Mouse (Mus musculus) layer of hippocampus, postnatal 25 days (tissue): ENCODE results near the gene Wnk3. TPM values are rescaled to one million over a fixed set of nuclear protein-coding genes. Genes with fewer than 3 reads are reported as not detected.
A peak's percentile ranks its signal among the peaks of the same experiment; 100 is the strongest.
"Not testable (repeated sequence)": the region's sequence is repeated elsewhere in the genome, so short reads cannot be mapped to it uniquely, and the experiment has no call there.

Experiments
- DNase-seq, 2 experiments: peaks; one replicate each; pipeline ENCODE4 v3.0.0; 2022; ENCODE audit warnings: mixed read lengths in 2 of 2, low spot score in 1 of 2; ENCODE audit errors: extremely low spot score in 1 of 2
- total RNA-seq, 2 experiments: library from RNA; stranded (reverse); gene quantifications; 2 replicates each; pipeline ENCODE4 v1.2.3; 2021

Wnk3 gene
- 10 to 100 TPM; 37.5 to 38.9 TPM for total RNA-seq

GRCm38 (mm10) chrX:151197778-151198177 is at the start of gene Wnk3:
Gene Wnk3 (plus strand): TSS chrX:151198078.
- DNase-seq = no peak

- DNase-seq = no peak
Measured at GRCm38 (mm10) chrX:151158414-151158813, 39.5 kb upstream of the Wnk3 start.

DNA sequence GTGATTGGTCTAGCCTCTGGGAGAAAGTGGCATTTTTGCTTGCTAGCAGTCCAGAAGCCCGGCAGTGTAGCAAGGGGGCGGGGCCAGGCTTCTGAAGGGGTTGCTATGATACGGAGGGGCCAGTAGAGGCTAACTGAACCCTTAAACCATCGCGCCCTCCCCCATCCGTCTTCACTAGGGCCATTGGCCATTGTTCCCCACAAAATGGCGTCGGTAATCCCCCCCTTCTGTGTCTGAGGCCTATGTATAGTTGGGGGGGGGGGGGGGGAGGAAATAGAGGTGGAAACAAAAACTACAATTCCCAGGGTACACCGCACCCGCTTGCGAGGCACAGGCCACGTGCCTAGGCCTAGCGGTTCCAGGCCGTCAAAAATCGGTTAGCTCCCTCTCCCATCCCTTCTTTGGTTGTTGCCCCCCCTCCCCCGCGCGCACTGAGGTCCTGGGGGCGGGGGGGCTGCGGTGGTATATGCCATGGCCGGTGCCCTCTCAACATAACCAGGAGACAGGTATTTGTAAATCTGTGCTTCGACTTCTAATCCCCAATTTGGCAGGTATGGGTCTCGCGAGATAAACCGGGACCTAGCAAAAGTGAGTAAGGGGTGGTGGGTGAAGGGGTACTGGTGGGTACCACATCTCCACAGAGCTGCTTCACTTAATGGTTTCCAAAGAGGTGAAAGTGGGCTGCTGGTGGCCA is 29.3 kb upstream of the Wnk3 start:
- DNase-seq = peak; percentile 29 to 36

DNA sequence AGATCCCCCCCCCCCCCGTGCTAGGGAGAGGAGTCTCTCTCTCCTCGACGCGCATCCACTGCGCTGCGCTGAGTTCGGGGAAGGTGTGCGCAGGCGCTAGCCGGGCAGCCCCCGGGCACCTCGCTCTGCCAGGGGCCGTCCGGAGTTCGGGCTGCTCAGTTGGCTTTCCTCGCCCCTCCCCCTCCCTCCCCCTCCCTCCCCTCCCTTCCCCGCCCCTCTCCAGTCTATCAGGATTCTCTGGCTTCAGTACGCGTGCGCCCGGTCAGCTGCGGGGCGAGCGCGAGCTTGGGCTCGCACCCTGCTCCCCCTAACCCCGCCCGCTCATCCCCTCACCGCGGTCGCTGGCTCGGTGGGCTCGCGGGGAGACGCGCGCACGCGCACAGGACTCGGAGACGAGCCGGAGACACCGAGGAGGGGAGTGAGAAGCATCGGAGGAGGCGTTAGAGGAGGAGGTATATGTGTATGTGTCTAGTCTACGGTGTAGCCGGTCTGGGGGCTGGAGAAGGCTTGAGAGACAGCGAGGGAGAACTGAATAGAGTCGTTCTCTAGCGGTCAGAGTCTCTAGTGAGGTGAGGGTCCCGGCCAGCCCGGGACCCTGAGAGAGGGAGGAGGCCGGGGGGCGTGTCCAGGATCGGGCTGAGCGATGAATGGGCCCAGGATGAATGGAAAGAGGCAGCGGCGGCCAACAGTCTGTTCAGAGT is 28.5 kb upstream of the Wnk3 start:
- peak; percentile 40 to 54 for DNase-seq

DNA sequence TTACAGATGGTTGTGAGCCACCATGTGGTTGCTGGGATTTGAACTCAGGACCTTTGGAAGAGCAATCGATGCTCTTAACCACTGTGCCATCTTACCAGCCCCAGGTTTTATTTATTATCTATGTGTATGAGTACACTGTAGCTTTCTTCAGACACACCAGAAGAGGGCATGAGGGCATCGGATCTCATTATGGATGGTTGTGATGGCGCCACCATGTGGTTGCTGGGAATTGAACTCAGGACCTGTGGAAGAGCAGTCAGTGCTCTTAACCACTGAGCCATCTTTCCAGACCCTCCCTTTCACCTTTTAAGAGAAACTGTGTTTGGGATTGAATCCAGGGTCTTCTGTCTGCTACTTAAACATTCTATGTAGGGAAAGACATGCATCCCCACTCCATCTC is 24.7 kb upstream of the Wnk3 start:
- DNase-seq = not testable (repeated sequence)

- DNase-seq = no peak
Measured at GRCm38 (mm10) chrX:151298329-151298728, 100.5 kb downstream of the Wnk3 start.

GRCm38 (mm10) chrX:151313732-151314131 is 115.9 kb downstream of the Wnk3 start:
- no peak for DNase-seq

DNA sequence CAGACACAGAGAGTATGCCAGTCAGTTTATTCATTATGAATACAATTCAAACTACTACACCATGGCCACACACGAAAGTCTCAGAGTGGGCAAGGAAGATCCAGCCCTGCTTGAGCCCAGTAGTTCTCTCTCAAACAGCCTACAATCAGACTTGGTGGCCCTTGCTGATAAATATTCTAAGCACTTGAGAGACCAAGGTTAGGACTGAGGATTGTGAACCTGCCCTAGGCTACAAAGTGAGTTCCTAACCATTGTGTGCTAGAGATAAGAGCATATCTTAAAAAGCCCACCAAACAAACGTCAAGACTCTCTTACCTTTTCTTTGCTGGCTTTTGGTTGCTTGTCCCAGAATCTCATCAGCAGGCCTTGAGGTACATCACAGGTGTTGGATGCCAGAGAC is 135.7 kb downstream of the Wnk3 start:
- no peak for DNase-seq

- DNase-seq = no peak
Measured at GRCm38 (mm10) chrX:151337804-151338203, 139.9 kb downstream of the Wnk3 start.

DNA sequence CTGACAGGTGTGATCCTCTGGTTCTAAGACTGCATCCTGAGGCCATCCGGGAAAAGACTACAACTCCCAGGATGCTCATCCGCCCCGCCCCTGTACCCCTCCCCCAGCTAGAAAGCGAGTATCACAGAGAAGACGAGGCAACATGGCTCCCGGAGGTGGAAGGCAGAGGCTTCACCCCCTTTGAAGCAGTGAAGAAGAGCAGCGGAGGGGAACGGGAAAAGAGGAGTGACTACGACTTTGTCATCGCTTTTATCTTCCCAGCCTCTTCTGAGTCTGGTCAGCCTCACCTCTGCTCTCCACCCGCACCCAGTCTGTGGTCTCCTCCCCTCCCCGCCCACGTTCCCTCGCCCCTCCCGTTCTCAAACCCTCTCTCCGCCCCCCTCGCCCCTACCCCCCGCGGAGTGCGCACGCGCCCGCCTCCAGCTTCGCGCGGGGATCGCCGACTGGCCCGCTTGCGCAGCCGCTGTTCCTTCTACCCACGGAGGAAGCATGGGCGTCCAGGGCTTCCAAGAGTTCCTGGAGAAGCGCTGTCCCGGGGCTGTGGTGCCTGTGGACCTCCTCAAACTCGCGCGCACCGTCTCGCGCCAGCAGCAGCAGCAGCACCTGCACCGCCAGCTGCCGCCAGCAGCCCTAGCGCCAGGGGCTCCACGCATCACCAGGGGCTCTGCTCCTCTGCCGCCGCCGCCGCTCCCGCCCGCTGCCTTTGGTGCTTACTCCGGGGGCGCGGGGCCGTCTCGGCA is 146.1 kb downstream of the Wnk3 start, which contains the start of gene Fam120c:
Gene Fam120c (plus strand): TSS at position 415 of the 740 bp plus-strand sequence.
- peak; percentile 71 to 79 for DNase-seq

GRCm38 (mm10) chrX:151344501-151344984 is 146.7 kb downstream of the Wnk3 start:
- DNase-seq = peak; percentile 10 to 11

DNA sequence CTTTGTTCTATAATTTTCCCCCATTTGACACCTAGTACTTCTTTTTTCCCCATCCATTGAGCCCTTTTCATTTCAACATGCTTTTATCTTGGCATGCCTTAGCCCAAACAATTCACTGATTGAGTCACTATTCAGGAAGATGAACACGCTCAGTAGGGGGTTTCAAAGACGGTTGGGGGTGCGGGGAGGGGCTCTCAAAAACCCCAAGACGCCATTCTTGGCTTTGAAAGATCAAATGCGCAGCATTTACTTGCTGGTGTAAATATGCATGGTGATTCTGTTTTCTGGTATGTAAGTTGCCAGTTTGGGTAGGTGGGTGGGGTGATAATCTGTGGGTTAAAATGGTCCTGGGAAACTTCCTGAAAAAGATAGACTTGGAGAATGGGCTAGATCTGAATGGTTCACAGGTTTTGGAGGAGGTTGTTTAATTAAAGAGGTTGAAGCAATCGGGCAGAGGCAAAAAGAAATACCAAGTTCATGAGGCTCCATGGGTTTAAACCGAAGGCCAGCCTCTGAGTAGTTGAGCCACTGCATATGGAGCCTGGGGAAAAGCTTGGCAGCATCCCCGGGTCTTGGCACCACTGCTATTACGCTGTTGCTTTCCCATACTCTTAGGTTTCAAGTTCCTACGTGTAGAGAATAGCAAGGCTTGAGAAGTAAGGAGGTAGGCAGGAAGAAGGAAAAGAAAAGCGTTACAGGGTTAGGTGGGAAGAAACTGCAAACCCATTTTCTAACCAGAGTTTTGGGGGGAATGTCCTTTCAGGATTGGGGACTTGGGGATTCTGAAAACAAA is 147.7 kb downstream of the Wnk3 start:
- DNase-seq = no peak

DNA sequence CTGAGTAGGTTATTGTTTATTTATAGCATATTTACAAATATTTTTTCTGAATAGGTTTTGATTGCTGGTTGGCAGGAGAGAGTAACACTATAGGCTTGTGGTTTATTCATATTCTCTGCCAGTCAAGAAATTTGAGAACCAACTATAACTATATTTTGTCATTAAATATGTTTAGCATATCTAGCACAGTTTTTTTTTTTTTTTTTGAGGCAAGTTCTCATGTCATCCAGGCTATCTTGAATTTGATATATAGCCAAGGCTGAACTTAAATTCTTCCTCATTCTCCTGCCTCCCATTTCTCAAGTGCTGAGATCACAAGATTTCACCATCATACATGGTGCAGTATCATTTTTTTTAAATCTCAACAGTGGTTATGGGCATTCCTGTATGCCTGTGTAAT is 149.4 kb downstream of the Wnk3 start:
- DNase-seq = no peak

DNA sequence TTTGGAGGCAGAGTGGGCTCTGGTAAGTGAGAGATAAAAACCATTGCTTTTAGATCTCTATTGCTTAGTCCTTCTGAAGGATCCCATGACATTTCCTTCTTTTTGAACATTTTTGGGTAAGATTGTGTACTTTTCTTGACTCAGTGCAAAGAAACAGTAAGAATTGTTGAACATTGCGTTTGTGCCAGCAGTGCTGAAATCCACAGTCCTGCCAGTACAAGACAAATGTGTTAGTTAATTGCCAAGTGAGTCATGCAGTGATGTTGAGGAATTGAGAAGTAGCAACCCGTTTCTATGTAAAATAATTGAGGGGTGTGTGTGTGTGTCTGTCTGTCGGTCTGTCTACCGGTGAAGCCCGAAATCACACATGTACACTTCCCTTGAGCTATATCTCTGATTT is 151.4 kb downstream of the Wnk3 start:
- DNase-seq = no peak

Other genes starting within 250 kb of the Wnk3 start
- 100 to 1,000 TPM; 172 to 200 TPM for gene Gnl3l, start 180.8 kb upstream of the Wnk3 start, total RNA-seq
- 10 to 100 TPM; 18.6 to 23.5 TPM for gene Fgd1, start 151.9 kb upstream of the Wnk3 start, total RNA-seq
- 10 to 100 TPM; 70.3 to 72.0 TPM for gene Tsr2, start 101.5 kb upstream of the Wnk3 start, total RNA-seq
- gene Fam120c, start 146.1 kb downstream of the Wnk3 start, total RNA-seq = 10 to 100 TPM; 45.9 to 46.2 TPM